Mouse (Mus musculus) right cerebral cortex, postnatal 36 days (tissue): ENCODE results near the gene Ncapg.

ENCODE experiments used
- DNase-seq, 2 experiments: peaks; one replicate each; pipeline ENCODE4 v3.0.0; 2022; ENCODE audit warnings: low spot score in 2 of 2, mixed read lengths in 1 of 2

Ncapg gene

DNA sequence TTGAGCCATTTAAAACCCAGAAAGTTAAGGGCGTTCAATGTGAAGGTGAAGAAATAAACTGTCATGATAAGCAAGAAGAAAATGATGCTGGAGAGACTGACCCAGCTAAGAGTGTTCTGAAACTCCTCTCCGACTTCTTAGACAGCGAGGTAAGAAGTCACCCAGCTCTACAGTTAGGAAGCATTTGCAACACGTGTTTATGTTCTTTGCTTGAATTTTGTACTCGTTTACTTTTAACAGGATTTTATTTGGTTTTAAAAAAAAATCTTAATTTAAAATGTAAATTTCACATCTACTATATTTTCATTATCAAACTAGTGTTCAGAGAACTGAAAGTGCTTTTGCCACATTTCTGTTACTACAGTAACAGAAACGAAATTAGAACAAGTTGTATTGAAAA lies 22.0 kb downstream of the Ncapg start:
- DNase-seq = no peak

DNA sequence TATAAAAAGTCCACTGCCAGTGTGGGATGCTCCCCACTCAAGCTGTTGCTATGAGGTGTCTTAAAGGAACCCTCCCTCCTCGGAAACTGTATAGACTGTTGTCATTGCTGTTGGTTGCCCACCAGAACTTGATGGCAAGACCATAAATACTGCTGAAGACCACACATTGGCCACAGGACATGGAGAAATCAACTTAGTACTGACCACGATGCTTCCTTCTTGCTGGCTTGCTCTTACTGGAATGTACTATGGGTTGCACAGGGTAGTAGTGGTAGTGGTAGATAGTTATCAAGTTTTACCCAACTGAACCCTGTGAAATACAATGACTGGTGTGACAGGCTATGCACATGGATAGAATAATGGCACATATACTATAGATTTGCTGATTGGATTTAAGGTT lies 37.1 kb downstream of the Ncapg start:
- DNase-seq = no peak

DNA sequence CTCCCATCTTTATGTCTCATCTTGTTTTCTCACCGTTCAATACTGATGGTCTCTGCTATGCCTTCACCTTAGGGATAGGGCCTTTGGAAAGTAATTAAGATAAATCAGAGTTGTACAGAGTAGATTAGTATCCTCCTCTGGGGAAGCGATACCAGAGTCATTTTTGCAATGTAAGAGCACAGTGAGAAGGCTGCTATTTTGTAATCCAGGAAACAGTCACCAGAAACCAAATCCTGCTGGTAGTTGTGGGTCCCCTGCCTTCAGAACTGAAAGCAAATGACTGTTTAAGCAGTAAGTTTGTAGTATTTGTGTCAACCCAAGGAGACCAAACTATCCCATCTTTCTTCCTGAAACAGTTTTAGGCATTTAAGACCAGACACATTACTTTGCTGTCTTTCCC lies 39.9 kb downstream of the Ncapg start:
- no peak for DNase-seq

DNA sequence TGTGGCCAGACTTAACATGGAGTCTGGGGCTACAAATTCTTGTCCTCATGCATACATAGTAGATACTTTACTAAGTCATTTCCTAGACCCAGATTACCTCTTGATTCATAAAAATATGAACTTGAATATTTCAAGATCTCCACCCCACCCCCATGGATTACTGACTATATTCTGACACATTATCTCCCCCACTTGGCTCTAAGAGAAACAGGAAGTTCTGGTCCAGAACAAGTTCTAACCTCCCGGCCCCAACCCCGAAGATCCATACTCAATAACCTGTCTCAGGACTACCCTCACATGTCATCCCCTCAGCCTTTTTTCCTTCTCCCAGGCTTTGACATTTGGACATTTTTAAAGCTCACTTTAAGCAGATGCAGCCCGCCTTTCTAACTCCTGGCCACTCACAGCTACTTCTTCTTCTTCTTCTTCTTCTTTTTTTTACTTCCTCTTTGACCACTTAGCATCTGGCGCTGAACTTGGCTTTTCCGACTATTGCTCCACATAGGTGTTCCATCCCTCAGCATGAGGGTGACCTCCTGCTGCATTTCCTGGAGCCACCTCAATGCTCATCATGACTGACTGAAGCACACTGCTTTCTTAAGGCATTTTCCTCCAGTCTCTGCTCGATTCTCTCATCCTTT lies 49.2 kb downstream of the Ncapg start:
- DNase-seq = no peak

DNA sequence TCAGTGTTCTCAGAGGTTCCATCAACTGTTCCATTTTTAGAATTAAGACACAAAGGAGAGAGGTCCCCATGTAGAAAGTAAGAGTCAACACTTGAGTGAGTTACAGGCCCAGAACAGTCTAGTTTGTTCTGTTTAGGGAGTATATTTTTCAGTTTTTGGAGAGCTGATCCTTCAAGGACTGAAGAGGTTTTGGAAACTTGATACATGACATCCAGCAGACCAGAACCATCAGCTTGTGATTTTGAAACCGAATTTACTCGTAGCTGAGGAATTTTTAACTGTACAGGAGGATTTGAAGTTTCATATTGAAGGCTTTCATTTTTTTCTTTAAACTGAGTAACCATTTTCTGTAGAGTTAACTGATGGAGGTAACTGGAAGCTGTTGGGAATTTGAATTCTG lies 64.0 kb downstream of the Ncapg start:
- DNase-seq = no peak

DNA sequence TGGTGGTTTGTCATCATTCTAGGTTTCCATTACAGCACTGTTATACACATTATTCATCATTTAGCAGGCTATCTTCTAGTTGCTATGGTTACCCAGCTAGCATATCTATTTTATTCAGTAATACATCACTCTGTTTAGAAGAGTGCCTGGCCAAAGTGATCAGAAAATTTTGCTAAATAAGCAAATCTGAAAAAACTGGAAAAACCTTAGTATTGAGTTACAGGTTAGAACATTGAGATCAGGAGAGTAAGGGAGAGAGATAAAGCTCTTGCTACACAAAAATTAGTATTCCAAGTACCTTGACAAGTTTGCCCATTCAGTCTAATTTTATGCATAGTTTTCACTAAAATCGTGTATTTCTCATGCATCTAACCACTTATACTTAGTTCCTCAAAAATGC lies 68.2 kb downstream of the Ncapg start:
- DNase-seq = no peak
